30 mouse cellular contexts compared by ENCODE assay signal in the genomic region with DNA sequence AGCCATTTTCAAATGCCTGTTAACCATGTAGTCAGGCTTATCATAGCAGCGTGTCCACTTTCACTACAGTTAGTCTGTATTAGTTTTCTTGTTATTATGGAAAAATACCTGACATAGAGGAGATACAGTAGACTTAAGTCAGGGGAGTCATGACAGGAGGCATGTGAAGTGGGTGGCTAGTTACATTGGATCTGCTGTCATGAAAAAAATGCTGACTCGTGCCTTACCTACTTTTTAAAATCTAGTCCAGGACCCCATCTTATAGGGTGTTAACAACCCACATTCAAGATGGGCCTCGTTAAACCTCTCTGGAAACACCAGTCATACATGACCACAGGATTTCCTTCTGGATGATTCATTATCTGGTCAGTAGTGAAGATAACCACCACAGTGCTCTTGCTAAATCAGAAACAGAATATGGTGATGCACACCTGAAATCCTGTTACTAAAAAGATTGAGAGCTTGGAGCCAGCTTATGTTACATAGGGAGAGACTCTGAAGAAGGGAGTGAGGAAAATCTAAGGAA.
"Had no signal": no experiment of that assay in that cellular context is flagged by ENCODE, and none has a peak within 500 bp of the region (broad histone marks: within the 10 kb centered on the region; RNA-seq: fewer than 3 reads in every experiment).

No protein-coding gene starts in this region.

- H3K4me1 ChIP-seq: heart, embryonic 13.5 days; heart, embryonic 15.5 days; hindbrain, embryonic 10.5 days; hindbrain, embryonic 12.5 days; intestine, embryonic 15.5 days; kidney, embryonic 15.5 days; limb, embryonic 10.5 days; limb, embryonic 12.5 days; liver, embryonic 13.5 days; liver, embryonic 15.5 days had no signal

- H3K9me3 ChIP-seq: heart, embryonic 13.5 days; heart, embryonic 15.5 days; hindbrain, embryonic 10.5 days; hindbrain, embryonic 12.5 days; intestine, embryonic 15.5 days; kidney, embryonic 15.5 days; limb, embryonic 10.5 days; limb, embryonic 12.5 days; liver, embryonic 13.5 days; liver, embryonic 15.5 days had no signal

- ATAC-seq: hindbrain, embryonic 16.5 days; inflammation-experienced regulatory T-cells, adult 6 months; intestine, embryonic 15.5 days; intestine, postnatal 0 days; liver, postnatal 0 days had no signal

- H3K4me2 ChIP-seq: heart, embryonic 11.5 days; heart, embryonic 13.5 days; heart, embryonic 15.5 days; hindbrain, embryonic 12.5 days; hindbrain, embryonic 14.5 days; intestine, embryonic 15.5 days; kidney, embryonic 15.5 days; limb, embryonic 12.5 days; liver, embryonic 11.5 days; liver, embryonic 13.5 days; liver, embryonic 15.5 days had no signal

- H3K27me3 ChIP-seq: heart, embryonic 13.5 days; heart, embryonic 15.5 days; hindbrain, embryonic 12.5 days; intestine, embryonic 15.5 days; kidney, embryonic 15.5 days; limb, embryonic 12.5 days; liver, embryonic 13.5 days; liver, embryonic 15.5 days had no signal

- H3K27ac ChIP-seq: heart, adult 2 months; heart, embryonic 13.5 days; heart, embryonic 15.5 days; hindbrain, embryonic 10.5 days; hindbrain, embryonic 12.5 days; hindbrain, embryonic 14.5 days; intestine, embryonic 15.5 days; kidney, embryonic 15.5 days; kidney, postnatal 0 days; layer of hippocampus, adult 2 months; left cerebral cortex, adult 2 months; limb, embryonic 10.5 days; limb, embryonic 12.5 days; liver, embryonic 13.5 days; liver, embryonic 15.5 days had no signal

- H3K9ac ChIP-seq: heart, embryonic 13.5 days; heart, embryonic 15.5 days; hindbrain, embryonic 12.5 days; hindbrain, embryonic 14.5 days; intestine, embryonic 15.5 days; kidney, embryonic 15.5 days; limb, embryonic 12.5 days; liver, embryonic 13.5 days; liver, embryonic 15.5 days; liver, postnatal 0 days had no signal

- H3K4me3 ChIP-seq: heart, adult 2 months; heart, embryonic 13.5 days; heart, embryonic 15.5 days; hindbrain, embryonic 10.5 days; hindbrain, embryonic 12.5 days; intestine, embryonic 15.5 days; kidney, embryonic 15.5 days; layer of hippocampus, adult 2 months; left cerebral cortex, adult 2 months; limb, embryonic 10.5 days; limb, embryonic 12.5 days; liver, embryonic 13.5 days; liver, embryonic 15.5 days had no signal

- DNase-seq: gastrocnemius, postnatal 14 days; gastrocnemius, postnatal 36 days; heart, adult 2 months; heart, postnatal 14 days; heart, postnatal 4 days; kidney, adult 18-20 months; kidney, adult 8-10 months; kidney, postnatal 25 days; kidney, postnatal 4 days; liver; liver, embryonic 13.5 days; liver, postnatal 0 days had no signal
